Mouse (Mus musculus) megakaryocyte progenitor cell, adult 5-6 weeks (primary cell): ENCODE measurements around the gene Prdm5. TPM values are rescaled to one million over a fixed set of nuclear protein-coding genes. Genes with fewer than 3 reads are reported as not detected.

Experiments
- ATAC-seq: replicated peaks from 2 replicates; pipeline ENCODE4 v1.8.0; 2016; ENCODE audit warnings: mild to moderate bottlenecking, moderate TSS enrichment, inconsistent platforms; ENCODE audit not compliant: poor library complexity
- total RNA-seq, 2 experiments: library from RNA; stranded (forward) in 1 of 2; stranded (reverse) in 1 of 2; fragments of 157-497, 149-512 nt in 1 of 2; fragments of 200-1000 nt in 1 of 2; gene quantifications; 2 replicates each; pipeline versions ENCODE4 v1.2.3 to v1.2.4; 2015 to 2017

Prdm5 gene
- total RNA-seq, 2 experiments from 2014 or later: 13.9 to 15.6 TPM

DNA sequence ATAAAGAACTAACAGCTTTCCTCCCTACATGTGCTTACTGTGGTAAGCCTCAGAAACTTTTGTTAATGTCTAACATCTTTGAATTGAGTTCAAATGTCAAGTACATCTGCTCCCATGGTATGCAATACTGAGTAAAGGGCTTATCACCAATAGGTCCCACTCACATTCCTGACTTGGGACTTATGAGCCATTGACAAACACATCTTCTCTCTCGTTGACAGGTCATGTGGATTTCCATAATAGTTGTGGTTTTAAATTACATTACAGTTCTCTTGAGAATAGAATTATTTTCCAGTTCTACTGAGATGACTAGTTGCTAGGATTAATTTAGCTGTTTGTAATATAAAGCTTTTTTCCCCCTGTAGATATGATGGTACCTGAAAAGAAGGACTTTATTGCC lies 49.9 kb downstream of the Prdm5 start:
- no peak for ATAC-seq

- no peak for ATAC-seq
These were observed 52.7 kb downstream of the Prdm5 start for GRCm38 (mm10) chr6:65831443-65831842.

DNA sequence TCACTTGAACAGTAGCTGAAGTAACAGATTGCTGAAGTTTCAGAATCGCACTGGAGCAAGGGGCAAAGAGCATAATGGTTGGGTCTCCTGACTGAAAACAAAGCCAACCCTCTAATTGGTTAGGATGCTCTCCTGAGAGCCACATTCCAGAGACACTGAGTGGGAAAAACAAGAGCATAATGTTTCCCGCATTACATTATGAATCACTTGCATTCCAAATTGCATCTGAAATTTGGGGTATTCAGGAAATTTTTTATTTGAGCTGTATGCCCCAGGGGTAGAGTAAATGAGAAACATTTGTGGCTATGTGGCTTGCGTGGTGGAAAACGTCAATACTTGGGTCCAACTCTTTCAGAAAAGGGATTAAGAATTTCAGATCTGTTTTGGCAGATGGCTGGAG lies 55.2 kb downstream of the Prdm5 start:
- no peak for ATAC-seq

- ATAC-seq: peak; percentile 83
These were observed 63.8 kb downstream of the Prdm5 start for GRCm38 (mm10) chr6:65842579-65842978.

DNA sequence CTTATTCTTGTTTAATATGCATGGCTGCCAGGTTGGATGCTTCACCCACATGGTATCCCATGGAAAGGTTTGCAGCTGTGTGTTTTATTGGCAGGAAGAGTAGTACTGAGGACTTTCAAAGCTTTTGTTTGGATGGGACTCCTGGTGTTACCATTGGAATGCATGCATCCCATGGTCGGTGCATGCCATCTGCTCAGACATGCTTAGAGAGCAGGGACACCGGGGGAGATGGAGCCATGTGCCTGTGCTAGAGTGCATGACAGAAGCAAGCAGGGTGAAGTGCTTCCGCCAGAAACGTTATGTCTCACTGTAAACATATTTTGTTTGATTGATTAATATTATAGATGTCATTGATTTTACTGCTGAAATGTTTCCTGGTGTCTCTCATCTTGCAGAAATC lies 70.3 kb downstream of the Prdm5 start:
- no peak for ATAC-seq

DNA sequence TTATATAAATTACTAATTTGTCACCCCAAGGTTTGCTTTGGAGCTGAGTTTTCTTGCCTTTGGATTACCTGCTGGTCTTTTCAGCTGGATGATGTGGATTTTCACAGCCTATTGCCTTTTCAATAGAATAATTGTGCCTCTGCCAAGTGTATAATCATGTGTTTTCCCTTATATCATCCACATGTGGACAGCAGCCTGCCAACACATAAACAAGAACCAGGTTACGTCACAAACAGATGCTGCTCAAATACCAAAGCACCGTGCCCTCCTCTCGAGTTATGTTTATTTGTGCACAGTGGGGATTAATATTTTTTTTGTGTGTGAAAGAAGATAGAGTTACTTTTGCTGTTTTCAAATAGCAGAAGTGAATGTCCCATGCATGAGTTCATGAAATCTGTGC lies 70.9 kb downstream of the Prdm5 start:
- no peak for ATAC-seq

DNA sequence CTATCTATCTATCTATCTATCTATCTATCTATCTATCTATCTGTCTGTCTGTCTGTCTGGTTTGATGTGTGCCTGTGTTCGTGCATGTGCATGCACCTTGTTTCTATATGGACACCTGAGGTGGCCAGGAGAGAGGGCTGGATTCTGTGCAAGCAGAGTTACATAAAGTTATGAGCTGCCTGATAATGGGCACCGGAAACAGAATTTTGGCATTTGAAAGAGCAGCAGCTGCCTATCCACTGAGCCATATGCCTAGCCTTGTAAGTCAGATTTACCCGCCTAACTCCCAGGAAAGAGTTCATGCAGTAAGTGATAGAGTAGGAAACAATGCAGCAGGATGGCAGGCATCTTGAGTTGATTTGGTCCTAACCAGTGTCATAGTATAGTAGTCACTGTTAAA lies 71.4 kb downstream of the Prdm5 start:
- ATAC-seq: no peak

GRCm38 (mm10) chr6:65854020-65854419 lies 75.2 kb downstream of the Prdm5 start:
- ATAC-seq: no peak

DNA sequence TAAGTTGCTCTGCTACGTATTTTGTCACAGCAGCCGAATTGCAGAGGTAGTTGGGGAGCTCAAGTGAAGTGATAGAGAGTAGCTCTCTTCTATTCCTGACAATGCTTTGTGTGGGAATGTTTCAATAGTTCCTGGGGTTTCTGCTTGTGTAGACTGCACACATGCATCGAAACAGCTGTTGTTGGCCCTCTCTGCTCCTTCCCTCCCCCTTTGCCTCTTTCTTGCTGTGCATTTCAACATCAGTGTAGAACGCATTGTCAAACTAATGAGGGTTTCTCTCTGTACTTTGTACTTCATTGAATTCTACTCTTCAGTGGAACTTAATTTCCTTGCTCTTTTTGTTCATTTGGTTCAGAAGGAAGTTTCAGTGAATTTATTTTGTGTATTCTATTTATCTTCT lies 75.8 kb downstream of the Prdm5 start:
- ATAC-seq: no peak

- ATAC-seq: no peak
These were observed 81.8 kb downstream of the Prdm5 start for GRCm38 (mm10) chr6:65860609-65861008.

DNA sequence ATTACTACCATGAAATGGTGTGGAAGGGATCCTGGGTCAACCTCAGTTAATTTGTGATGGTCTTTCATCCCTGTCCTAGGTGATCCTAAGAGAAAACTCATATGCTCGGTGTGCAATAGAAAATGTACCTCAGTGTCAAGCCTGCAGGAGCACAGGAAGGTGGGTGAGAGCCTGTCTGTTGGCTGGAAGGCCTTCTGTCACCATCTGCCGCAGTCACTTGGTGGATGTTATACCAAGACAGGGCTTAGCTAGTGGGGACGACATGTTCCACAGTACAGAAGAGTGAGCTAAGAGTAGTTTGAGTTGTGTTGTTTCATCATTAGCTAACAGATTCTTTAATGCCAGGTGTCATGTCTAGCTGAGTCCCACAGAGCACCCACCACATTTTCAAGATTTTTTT lies 84.0 kb downstream of the Prdm5 start:
- ATAC-seq: no peak

DNA sequence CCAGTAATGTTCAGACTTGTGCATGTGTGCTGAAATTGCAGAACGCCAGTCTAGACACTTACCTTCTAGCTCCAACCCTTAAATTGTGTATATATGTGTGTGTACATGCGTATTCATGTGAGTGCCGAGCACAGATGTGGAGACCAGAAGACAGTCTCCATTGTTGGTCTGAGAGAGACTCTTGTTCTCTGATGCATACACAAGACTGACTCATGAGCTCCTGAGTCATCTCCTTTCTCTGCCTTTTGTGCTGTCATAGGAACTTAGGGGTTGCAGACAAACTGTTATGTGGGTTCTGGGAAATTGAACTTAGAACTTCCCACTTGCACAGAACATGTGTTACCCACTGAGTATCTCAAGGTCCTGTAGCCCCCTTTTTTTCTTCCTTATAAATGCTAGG lies 85.4 kb downstream of the Prdm5 start:
- ATAC-seq: no peak

DNA sequence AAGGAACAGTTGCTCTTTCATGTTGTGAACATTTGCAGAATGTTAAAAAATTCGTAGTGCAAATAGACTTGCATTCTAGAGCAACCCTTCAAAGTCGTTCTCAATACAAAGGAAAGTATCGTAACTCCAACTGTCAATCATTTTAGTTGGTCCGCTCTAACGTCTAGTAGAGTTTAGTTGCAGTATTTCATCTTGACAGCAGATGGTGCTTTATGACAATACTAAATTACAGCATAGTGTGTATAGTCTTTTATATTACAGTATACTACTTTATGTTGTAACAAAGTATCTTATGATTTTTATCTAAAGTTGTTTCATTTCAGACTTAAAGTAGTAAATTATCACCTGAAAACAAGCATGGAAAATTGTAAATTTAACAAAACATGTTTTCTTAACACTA lies 86.1 kb downstream of the Prdm5 start:
- peak; percentile 64 for ATAC-seq

- no peak for ATAC-seq
These were observed 87.1 kb downstream of the Prdm5 start for GRCm38 (mm10) chr6:65865861-65866260.

- ATAC-seq: no peak
These were observed 93.0 kb downstream of the Prdm5 start for GRCm38 (mm10) chr6:65871754-65872278.

GRCm38 (mm10) chr6:65878300-65878699 lies 99.5 kb downstream of the Prdm5 start:
- ATAC-seq: no peak

DNA sequence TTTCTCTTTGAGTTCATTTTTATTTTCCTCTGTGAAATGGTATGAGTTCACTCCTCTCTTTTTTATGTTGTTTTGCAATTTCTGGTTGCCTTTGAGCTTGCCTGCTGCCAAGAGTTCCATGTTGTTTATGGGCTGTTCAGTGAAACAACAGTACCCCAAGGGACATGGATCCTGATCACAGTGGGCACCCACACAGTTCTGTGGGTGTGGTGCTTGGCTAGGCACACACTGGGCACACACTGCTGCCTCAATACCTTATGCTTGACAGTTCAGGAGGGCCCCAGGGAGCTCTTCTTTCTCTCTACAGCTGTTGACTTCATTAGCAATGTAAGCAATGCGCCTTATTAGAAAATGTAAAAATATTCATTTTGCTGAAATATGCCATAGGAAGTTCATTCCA lies 110.0 kb downstream of the Prdm5 start:
- no peak for ATAC-seq

GRCm38 (mm10) chr6:65892045-65892660 lies 113.4 kb downstream of the Prdm5 start:
- no peak for ATAC-seq

DNA sequence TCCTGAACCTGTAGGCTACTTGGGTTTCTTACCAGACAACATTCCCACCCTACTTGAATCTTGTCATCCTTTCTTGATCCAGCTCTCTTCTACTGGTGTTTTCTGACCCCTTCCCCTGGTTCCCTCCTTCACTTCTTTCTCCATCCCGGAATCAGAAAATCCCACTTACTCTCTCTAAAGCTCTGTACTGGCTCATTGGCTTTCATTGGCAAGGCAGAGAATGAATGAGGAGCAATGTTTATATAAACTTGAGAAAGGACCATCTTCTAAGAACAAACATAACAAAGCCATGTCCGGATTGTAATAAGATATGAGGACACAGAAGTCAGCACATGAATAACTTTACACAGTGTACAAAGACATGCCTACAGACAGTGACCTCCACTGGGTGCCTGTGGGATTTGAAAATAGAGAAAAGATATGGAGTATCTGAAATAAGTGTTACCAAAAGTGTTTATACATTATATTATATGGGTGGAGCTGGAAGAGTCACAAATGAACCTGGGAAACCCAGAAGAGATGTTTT lies 127.9 kb downstream of the Prdm5 start:
- ATAC-seq: no peak

- ATAC-seq: no peak
These were observed 136.6 kb downstream of the Prdm5 start for GRCm38 (mm10) chr6:65915421-65915820.

DNA sequence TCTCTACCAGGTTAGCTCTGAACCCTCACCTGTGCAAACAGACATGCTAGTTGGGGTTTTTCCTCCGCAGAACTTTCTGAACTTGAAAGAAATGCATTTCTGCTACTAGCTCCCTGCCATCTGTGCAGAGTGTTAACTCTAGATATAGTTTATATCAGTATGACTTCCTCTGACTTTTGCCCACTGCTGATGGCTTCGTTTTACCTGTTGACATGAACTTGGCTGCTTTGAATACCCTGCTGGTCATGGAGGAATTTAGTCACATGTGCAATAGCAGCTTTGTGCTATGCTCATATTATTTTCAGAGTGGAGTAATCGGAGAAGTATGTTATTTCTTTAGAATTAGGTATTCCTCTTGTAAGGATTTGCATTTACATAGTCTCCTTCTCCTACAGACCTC lies 142.9 kb downstream of the Prdm5 start:
- no peak for ATAC-seq

DNA sequence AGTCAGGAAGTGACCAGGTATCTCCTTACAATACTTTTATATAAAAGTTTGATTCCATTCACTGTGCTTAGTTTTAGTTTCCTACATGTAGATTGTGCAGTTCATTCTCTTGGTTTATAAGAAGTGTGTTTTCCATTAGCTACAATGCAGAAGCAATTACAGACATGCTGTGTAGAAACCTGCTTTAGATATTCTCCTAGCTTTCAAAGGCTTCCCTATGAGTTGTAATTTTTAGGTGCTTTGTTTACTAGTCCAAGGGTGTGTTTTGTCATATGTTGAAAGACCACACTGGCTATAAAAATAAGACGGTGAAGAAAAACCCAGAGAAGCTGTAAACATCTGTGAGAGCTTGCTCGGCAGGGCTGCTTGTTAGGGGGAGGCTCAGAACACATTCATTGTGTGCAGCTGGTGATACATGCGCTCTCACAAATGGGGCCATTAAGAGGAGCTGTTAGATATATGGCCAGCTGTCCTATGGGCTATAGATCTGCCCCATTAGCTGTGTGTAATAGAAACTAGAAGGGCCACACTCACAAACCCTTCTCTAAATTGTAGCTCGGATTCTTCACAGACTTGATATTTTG lies 144.8 kb downstream of the Prdm5 start:
- ATAC-seq: no peak
